Mouse (Mus musculus) small intestine, adult 2 months (tissue): ENCODE measurements at regions not wholly inside any gene's neighbourhood (a gene's known extent, or its start where the extent isn't known, plus 50 kb on each side); places are given as distances from the start of the nearest gene placed in this dataset.

Experiments
- CTCF ChIP-seq: fragments of 200-500 bp; IDR thresholded peaks from 2 replicates; pipeline ENCODE4 v1.5.1; 2012; ENCODE audit warnings: low read depth, mild to moderate bottlenecking, control low read depth, inconsistent platforms, low read length, moderate library complexity, mixed read lengths; ENCODE audit not compliant: insufficient replicate concordance, insufficient read length; ENCODE audit errors: extremely low read depth
- POLR2A ChIP-seq: fragments of 200-500 bp; IDR thresholded peaks from 2 replicates; pipeline ENCODE4 v1.6.1; 2012; ENCODE audit warnings: low read depth, mild to moderate bottlenecking, control low read depth, inconsistent platforms, low read length, moderate library complexity

- TF ChIP-seq CTCF, result no peak
- no peak for TF ChIP-seq POLR2A
Observed at GRCm38 (mm10) chr11:82541376-82541775, 152.7 kb downstream of the Tmem132e start.
